Mouse (Mus musculus) ZHBTc4 (cell line): Measurements from ENCODE around the gene Mycbp2.

Experiments used
- DNase-seq: peaks from one replicate; pipeline ENCODE4 v3.0.0-alpha.2; 2011; ENCODE audit warnings: low read depth, low spot score

Gene Mycbp2

GRCm38 (mm10) chr14:103075166-103075565, 271.4 kb downstream of the Mycbp2 start:
- DNase-seq: peak; percentile 53

DNA sequence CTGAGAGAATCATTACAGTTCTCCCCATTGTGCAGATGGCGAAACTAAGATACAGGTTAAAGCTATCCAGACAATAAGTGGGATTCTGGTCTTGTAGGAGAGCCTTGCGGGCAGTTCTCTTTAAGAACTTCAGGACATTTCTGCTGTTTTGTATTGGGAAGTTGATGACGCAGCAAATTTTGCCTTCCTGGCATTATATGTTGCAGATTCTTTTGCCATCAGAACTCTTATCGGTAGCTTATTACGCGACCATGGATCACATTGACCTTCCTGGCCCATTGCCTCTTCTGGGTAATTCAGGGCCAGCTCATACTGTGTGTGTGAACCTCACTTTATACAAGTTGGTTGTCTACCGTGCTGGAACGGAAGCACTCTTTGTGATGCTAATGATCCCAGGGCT, 272.8 kb downstream of the Mycbp2 start:
- peak; percentile 40 for DNase-seq

GRCm38 (mm10) chr14:103072731-103073130, 273.9 kb downstream of the Mycbp2 start:
- no peak for DNase-seq

GRCm38 (mm10) chr14:103071471-103071870, 275.1 kb downstream of the Mycbp2 start:
- no peak for DNase-seq

GRCm38 (mm10) chr14:103070790-103071189, 275.8 kb downstream of the Mycbp2 start:
- DNase-seq: no peak

- DNase-seq: peak; percentile 99
Measured at GRCm38 (mm10) chr14:103069864-103070611, 276.6 kb downstream of the Mycbp2 start, which contains the start of gene Cln5. Cln5 (plus strand) TSS chr14:103070216.

GRCm38 (mm10) chr14:103069465-103069863, 277.1 kb downstream of the Mycbp2 start:
- no peak for DNase-seq

DNA sequence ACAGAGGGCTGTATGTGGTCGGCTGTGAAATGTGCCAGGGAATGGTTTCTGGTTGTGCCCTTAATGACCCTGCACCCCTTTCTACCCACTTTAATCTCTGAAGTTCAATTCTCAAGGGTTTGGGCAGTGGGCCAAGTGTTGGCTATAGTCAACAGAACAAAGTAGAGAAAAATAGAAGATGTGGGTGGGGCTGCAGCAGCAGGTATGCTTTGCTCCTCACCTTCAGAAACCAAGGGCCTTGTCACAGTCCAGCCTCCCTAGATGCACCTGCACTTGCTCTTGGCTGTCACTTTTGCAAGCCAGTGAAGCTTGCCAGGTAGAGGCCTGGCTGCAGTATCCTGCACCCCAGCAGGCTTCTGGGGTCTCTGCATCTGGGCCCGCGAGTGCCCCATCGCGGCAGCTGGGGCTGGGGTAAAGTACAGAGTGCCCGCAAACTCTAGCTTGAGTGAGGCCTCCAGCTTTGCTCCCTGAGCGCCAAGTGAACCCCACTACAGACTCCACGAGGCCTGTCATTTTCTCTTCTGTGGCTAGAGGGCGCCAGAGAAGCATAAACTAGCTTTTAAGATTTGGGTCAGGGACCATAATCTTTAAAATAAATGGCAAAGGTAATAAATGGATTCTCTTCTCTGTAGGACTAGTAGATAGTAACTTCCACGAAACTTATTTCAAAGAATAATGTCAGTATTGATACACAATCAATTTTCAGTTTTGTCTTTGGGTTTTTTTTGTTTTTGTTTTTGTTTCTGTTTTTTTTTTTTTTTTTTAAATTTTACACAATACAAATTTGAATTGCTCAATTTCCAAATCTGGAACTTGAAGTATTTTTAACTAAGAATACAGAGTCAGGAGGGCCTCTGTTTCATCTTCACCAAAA, 281.1 kb downstream of the Mycbp2 start:
- peak; percentile 83 for DNase-seq
